Mouse (Mus musculus) midbrain, postnatal 0 days (tissue): ENCODE data around the gene Nit1. TPM values are rescaled to one million over a fixed set of nuclear protein-coding genes. Genes with fewer than 3 reads are reported as not detected.

Experiments used
- ATAC-seq: fragments of 200-750 bp; cut with Nextera tagmentation; 2 replicates; pipeline ENCODE4 v1.8.0; 2017; ENCODE audit warnings: moderate number of reproducible peaks, mild to moderate bottlenecking, moderate TSS enrichment, moderate library complexity; ENCODE audit not compliant: low FRiP score
- DNase-seq: peaks from one replicate; pipeline ENCODE4 v3.0.0-alpha.2; 2015; ENCODE audit warnings: low spot score
- H3K27ac ChIP-seq: fragments of 300-500 bp; sonication (generic); 2 replicates; pipeline ENCODE4 v1.5.1; 2014; ENCODE audit warnings: low read depth, mild to moderate bottlenecking, low read length, mixed read lengths
- H3K27me3 ChIP-seq: fragments of 300-500 bp; sonication (generic); 2 replicates; pipeline ENCODE4 v1.6.1; 2014; ENCODE audit warnings: low read length, control low read depth, mixed read lengths; ENCODE audit not compliant: insufficient read depth
- H3K36me3 ChIP-seq: fragments of 300-500 bp; sonication (generic); 2 replicates; pipeline ENCODE4 v1.6.1; 2014; ENCODE audit warnings: low read length, control low read depth, mixed read lengths; ENCODE audit not compliant: insufficient read depth
- H3K4me1 ChIP-seq: fragments of 300-500 bp; sonication (generic); 2 replicates; pipeline ENCODE4 v1.6.1; 2014; ENCODE audit warnings: mild to moderate bottlenecking, control low read depth, antibody characterized with exemption, low read length, mixed read lengths; ENCODE audit not compliant: insufficient read depth
- H3K4me2 ChIP-seq: fragments of 300-500 bp; sonication (generic); 2 replicates; pipeline ENCODE4 v1.6.1; 2014; ENCODE audit warnings: low read depth, mild to moderate bottlenecking, low read length, mixed read lengths; ENCODE audit not compliant: poor library complexity, severe bottlenecking
- H3K4me3 ChIP-seq: fragments of 300-500 bp; sonication (generic); 2 replicates; pipeline ENCODE4 v1.5.1; 2014; ENCODE audit warnings: low read depth, mild to moderate bottlenecking, low read length, moderate library complexity
- H3K9ac ChIP-seq: fragments of 300-500 bp; sonication (generic); replicated peaks from 2 replicates; pipeline ENCODE4 v1.6.1; 2014; ENCODE audit warnings: mild to moderate bottlenecking, low read length, moderate library complexity, mixed read lengths; ENCODE audit not compliant: poor library complexity, severe bottlenecking
- H3K9me3 ChIP-seq: fragments of 300-500 bp; sonication (generic); 2 replicates; pipeline ENCODE4 v1.6.1; 2016; ENCODE audit warnings: low read length, control low read depth
- CTCF ChIP-seq: IDR thresholded peaks from 2 replicates; pipeline ENCODE4 v1.5.1; 2016; ENCODE audit warnings: antibody characterized with exemption, mild to moderate bottlenecking
- WGBS: fragments of 180-500 bp; shearing (Covaris S2); extraction: QIAGEN DNeasy Blood & Tissue Kit; methylation state at CpG from one replicate; pipeline ENCODE4 v1.1.7; 2014; 5-methylcytosine and 5-hydroxymethylcytosine counted together
- polyA plus RNA-seq: library from polyadenylated mRNA; unstranded; fragments of >200 nt; fragmentation: Nextera tagmentation; extraction: Ambion mirVana; gene quantifications from 2 replicates; pipeline ENCODE4 v1.2.1, GENCODE M21; 2015
- total RNA-seq: library from RNA; depleted of rRNA; stranded (reverse); fragments of >200 nt; gene quantifications from 2 replicates; pipeline ENCODE4 v1.2.3, GENCODE M21; 2014

Gene Nit1
- total and polyA plus RNA-seq, 2 experiments from 2014 or later: 44.0 to 45.2 TPM

DNA sequence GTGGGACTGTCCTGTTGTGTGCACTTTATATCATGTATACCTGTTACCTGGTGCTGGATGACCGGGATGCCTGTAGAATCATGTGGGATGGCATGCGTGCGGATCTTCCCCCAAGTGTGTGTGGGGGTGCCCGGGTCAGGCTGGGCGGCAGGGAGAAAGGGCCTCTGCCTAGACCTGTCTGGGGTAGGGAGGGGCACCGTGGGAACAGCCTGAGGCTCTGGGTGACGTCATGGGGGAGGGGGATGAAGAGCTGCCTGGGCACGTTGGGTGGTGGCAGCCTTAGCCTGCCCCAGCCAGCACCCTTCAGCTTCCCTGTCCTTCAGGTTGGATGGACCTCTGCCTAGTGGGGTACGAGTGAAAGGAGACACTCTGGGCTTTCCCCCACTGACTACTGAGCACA, 38.9 kb upstream of the Nit1 start:
- no peaks in the 10 kb centered on the region for H3K9me3 ChIP-seq
- no peak for ATAC-seq
- no peaks in the 10 kb centered on the region for H3K4me1 ChIP-seq
- no peak for DNase-seq
- no peak overlapping the region for H3K4me3 ChIP-seq
- no peaks in the 10 kb centered on the region for H3K36me3 ChIP-seq
- no peak overlapping the region for H3K27ac ChIP-seq
- TF ChIP-seq CTCF: no peak
- WGBS: 65% methylated on average over 9 of the region's 9 CpGs
- no peaks in the 10 kb centered on the region for H3K27me3 ChIP-seq
- no peak overlapping the region for H3K4me2 ChIP-seq
- no peak overlapping the region for H3K9ac ChIP-seq

- no peak overlapping the region for H3K4me3 ChIP-seq
- no peaks in the 10 kb centered on the region for H3K4me1 ChIP-seq
- H3K9me3 ChIP-seq: no peaks in the 10 kb centered on the region
- no peak overlapping the region for H3K9ac ChIP-seq
- TF ChIP-seq CTCF: peak; percentile 18; the same call in 1 of the 2 replicates
- H3K27ac ChIP-seq: no peak overlapping the region
- no peak overlapping the region for H3K4me2 ChIP-seq
- DNase-seq (no peak), ATAC-seq (no peak)
- no peaks in the 10 kb centered on the region for H3K27me3 ChIP-seq
- WGBS: 82% methylated on average over 11 of the region's 11 CpGs
- no peaks in the 10 kb centered on the region for H3K36me3 ChIP-seq
These were observed 36.7 kb upstream of the Nit1 start for GRCm38 (mm10) chr1:171382096-171382620.

DNA sequence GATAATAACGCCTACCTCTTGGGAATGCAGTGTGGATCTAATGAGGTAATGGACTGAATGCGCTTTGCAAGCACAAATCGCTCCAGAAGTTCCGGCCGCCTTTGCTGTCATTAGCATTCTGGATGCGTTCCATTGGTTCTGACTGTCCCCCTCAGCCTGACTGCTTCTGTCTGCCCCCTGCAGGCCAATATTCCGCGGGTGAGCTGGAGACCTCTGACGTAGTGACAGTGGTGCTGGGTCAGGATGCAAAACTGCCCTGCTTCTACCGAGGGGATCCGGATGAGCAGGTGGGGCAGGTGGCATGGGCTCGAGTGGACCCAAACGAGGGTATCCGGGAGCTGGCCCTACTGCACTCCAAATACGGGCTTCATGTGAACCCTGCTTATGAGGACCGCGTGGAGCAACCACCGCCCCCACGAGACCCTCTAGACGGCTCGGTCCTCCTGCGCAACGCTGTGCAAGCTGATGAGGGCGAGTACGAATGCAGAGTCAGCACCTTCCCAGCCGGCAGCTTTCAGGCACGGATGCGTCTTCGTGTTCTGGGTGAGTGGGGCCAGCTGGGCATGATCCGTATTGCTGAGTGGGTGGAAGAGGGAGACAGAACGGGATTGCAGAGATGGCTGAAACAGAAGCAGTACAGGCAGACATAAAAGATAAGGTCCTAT, 34.6 kb upstream of the Nit1 start:
- Histone ChIP-seq H3K36me3 (no peaks in the 10 kb centered on the region), H3K9ac (peak overlapping the region; percentile 51), H3K4me3 (peak overlapping the region; percentile 40), H3K27ac (0 out of 2 replicates have a peak overlapping the region, but pooled peaks have one; percentile 9), H3K4me2 (peak overlapping the region; percentile 52), H3K27me3 (no peaks in the 10 kb centered on the region), H3K4me1 (no peaks in the 10 kb centered on the region), H3K9me3 (no peaks in the 10 kb centered on the region)
- peak; percentile 92 for DNase-seq
- 2% methylated on average over 31 of the region's 31 CpGs for WGBS
- peak; percentile 86 for TF ChIP-seq CTCF
- peak; percentile 87 for ATAC-seq

DNA sequence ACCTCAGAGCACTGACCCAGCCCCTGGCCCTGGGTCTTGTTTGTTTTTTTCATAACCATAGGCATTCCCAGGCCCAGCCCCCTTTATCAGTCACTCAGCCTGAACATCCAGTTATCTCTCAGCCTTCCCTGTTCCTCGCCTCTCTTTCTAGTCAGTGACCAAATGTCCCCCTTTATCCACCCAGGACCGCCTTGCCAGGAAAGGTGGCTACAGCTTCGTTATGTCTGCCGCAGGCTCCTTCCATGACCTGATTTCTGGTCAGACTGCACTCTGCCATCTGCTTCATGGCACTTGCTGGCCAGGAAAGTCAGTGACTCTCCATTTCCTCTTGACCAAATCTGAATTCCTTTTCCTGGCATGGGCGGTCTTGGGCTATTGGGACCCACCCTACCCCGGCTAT, 32.9 kb upstream of the Nit1 start:
- Histone ChIP-seq H3K4me2 (no peak overlapping the region), H3K36me3 (no peaks in the 10 kb centered on the region), H3K4me1 (no peaks in the 10 kb centered on the region), H3K4me3 (no peak overlapping the region), H3K27ac (no peak overlapping the region), H3K27me3 (no peaks in the 10 kb centered on the region), H3K9ac (no peak overlapping the region), H3K9me3 (no peaks in the 10 kb centered on the region)
- no peak for DNase-seq
- TF ChIP-seq CTCF: no peak
- ATAC-seq: no peak
- 95% methylated on average over 6 of the region's 6 CpGs for WGBS

GRCm38 (mm10) chr1:171375646-171376097, 30.2 kb upstream of the Nit1 start:
- Histone ChIP-seq H3K4me3 (no peak overlapping the region), H3K9me3 (no peaks in the 10 kb centered on the region), H3K27me3 (no peaks in the 10 kb centered on the region; the same call in 1 of the 2 replicates), H3K4me1 (no peaks in the 10 kb centered on the region), H3K36me3 (no peaks in the 10 kb centered on the region), H3K4me2 (no peak overlapping the region), H3K9ac (no peak overlapping the region), H3K27ac (no peak overlapping the region)
- WGBS: 57% methylated on average over 9 of the region's 9 CpGs
- ATAC-seq: no peak
- no peak for TF ChIP-seq CTCF
- DNase-seq: no peak

DNA sequence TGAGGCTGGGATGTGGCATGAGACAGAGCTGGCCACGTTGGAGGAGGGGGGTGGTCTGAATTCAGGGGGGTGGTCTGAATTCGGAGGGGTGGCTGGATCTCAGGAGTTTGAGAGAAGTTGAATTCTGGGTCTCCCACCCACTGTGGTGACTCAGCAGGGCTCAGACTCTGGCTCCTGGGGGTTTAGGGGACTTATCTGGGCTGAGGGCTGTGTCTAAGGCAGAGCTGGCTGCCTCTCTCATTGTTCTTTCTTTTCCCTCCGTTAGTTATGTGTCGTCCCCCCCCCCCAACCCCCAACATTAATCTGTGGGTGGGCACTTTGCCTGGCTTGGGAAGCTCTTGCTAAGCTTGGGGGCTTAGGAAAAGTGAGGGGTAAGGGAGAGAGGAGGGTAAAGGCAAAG, 28.5 kb upstream of the Nit1 start:
- Histone ChIP-seq H3K4me2 (no peak overlapping the region), H3K4me1 (no peaks in the 10 kb centered on the region), H3K9me3 (no peaks in the 10 kb centered on the region), H3K4me3 (no peak overlapping the region), H3K27ac (no peak overlapping the region), H3K27me3 (no peaks in the 10 kb centered on the region; the same call in 1 of the 2 replicates), H3K9ac (no peak overlapping the region), H3K36me3 (no peaks in the 10 kb centered on the region)
- WGBS: 0% methylated on average over 4 of the region's 4 CpGs
- TF ChIP-seq CTCF: no peak
- ATAC-seq (no peak), DNase-seq (no peak)
